Mouse (Mus musculus) thymus, postnatal 4 days (tissue): ENCODE data around the gene Zfp91.

Experiments
- DNase-seq: peaks from one replicate; pipeline ENCODE4 v3.0.0; 2021

The Zfp91 gene

DNA sequence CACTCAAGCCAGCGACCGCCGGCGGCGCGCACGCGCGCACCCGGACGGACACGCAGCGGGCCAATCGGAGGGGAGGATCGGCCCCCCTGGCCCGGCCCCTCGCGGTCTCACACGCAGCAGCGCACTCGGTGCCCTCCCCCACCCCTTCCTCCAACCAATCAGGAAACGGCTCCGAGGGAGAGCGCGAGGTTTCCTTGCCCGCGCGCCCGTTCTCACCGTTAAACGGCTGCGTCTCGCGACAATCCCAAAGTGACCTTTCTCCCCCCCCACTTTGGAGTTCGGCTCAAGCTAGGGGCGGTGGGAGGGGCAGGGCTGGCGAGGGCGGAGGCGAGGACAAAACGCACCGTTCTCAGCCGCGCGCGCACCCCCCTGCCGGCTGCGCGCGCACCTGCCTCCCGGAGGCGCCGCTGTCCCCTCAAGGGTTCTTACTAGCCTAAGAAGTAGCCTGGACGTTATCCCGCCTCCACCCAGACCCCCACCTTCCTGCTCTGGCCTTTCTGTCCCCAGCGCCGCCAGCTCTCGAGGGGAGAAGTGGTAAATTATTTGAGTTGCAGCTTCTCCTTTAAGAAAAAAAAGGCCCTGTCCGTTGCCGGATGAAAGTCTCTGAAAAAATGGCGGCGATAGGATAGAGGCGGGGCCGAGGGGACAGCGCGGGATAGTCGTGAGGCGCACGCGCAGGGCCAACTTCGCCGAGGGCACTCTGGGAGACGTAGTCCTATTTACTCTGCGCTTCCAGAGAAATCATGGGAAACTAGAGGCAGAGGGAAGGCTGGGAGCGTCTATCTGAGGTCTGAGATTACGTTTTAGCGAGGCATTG lies at the start of gene Zfp91, which contains the start of gene Lpxn:
TSS of gene Zfp91 (minus strand) at position 616 of the 817 bp plus-strand sequence.
TSS of gene Lpxn (plus strand) at position 683 of the 817 bp plus-strand sequence.
- peak; percentile 97 for DNase-seq

DNA sequence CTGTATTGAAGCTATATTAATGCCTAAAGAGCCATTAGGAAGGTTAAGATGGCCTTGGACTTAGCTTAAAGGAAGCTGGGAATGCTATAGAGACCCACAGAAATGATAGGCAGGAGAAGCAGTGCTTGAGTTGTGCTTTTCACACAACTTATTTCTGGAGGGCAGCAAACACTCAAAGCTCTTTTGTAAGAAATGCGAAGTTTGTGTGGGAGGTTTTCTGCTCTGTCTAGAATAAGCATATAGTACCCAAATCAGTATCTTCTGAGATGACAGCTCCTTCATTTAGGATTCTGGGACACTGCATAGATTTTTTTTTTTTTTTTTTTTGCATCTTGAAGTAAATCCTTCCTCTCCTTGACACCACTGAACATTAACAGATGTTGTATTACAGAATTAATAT lies 42.6 kb upstream of the Zfp91 start:
- no peak for DNase-seq

DNA sequence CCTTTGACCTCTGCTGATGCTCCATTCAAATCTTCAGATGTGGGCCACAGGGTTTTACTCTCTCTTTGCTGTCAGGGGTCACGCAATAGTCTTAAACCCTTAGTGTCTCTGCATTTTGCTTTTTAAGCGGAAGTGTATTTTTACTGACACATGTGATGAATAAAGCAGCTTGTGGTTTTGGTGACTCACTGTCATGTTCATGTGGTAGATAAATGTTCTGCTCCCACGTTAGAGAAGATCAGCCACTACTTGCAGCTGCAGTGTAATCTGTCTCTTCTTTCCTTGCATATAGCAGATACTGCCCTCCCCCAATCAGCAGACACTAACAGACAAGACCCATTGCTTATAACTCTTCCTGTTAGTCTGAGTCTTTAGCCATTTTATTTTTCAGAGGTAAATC lies 37.7 kb upstream of the Zfp91 start:
- DNase-seq = no peak

DNA sequence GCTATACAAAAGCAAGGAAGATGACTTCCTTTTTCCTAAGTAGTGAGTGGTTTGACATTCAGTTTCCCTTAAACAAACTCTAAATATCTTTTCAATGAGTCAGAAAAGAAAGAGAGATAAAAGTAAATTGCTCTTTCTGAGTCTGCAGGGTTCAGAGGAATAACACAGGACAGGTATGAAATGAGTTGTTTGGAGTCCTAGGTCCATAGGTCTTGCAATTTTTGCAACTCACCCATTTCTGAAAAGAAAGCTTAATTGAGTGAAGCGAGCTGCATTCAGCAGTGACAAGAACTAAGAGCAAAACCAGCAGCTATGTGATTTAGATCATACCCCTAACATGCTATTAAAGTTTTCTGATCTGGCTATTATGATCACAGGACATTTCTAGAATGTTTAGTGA lies 35.6 kb upstream of the Zfp91 start:
- no peak for DNase-seq

DNA sequence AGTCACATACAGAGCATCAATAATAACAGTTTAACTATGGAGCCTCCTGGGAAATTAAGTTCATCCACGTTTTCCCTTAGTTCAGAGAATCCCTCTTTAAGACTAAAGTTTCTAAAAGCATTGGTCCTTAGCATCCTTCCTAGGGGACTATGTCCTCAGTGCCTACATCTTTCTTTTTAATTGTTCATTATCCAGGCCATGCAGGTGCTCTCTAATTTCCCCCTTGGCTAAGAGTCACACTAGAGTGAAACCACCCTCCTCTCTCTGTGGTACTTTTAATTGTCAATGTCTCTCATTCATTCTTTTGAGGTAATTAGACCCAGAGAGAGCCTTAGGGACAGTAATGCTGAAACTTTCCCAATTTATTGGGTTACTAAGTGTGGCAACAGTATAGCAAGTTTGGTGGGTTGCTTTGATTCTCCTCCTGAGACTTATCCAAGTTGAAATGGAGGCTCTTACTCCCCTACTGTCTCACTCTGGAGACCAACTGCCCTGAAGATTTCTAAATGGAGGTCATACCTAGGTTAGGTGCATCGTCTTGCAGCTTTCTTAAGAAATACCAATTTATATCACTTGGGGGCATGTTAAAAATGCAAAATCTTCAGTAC lies 35.0 kb upstream of the Zfp91 start:
- no peak for DNase-seq

DNA sequence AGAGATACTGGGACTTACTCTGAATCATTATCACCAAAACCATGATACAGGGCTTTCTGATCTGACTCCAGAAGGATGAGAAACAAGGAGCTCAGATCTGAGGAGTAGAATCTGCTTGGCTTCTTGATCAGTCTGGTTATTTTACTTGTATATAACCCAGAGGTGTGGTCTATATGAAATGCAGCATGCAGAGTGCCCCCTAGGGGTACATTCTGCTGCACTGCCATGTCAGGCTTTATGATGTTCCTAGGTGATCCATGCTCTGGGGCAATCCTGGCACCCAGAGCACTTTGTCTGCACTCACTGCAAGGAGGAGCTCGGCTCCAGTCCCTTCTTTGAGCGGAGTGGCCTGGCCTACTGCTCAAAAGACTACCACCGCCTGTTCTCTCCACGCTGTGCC lies 28.6 kb upstream of the Zfp91 start:
- DNase-seq = peak; percentile 64

DNA sequence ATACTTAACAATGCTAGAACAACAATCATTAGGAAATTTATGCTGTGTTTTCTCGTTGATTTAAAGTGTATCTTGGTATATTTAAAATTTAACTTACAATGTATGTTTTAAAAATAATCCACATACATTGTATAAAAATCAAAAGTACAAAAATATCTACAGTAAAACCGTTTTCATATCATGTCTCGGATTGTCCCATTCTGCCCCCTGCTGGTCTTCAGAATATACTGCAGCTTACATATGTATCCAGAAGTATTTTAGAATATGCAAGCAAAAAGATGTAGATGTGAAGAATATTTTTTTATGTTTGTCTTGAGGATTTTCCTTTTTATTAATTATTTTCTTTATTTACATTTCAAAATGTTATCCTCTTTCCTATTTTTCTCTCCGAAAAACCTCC lies 24.5 kb upstream of the Zfp91 start:
- peak; percentile 52 for DNase-seq

DNA sequence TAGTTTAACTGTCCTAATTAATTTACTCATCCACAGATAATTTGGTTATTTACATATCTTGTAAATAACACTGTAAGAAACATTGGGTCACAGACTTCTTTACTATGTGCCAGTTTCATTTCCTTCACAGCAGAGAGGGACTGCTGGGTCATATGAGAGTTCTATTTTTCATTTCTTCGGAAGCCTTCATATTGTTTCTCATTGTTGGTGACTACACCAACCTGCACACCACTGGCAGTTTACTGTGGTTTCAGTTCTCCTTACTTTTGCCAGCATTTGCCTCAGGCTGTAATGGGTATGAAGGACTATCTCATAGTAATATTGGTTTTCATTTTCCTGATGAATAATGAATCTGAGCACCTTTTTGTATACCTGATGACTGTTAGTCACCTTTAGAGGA lies 22.6 kb upstream of the Zfp91 start:
- no peak for DNase-seq

DNA sequence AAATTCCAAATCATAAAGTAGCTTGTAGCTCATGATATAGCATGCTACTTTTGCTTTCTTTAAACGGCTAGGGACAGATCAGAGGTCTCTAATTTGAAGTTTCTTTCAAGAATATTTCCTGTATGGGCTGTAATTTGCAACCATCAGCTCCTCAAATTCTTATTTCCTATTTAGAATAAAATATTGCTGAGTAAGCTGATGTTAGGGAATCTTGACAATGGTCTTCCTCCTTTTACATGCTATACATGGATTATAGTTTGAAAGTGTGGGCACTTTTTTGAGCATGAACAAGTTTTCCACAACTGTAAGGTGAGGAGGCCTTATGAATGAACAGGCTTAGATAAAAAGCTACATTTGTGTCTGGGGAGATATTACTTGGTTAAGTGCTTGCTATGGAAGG lies 18.0 kb upstream of the Zfp91 start:
- DNase-seq = no peak

DNA sequence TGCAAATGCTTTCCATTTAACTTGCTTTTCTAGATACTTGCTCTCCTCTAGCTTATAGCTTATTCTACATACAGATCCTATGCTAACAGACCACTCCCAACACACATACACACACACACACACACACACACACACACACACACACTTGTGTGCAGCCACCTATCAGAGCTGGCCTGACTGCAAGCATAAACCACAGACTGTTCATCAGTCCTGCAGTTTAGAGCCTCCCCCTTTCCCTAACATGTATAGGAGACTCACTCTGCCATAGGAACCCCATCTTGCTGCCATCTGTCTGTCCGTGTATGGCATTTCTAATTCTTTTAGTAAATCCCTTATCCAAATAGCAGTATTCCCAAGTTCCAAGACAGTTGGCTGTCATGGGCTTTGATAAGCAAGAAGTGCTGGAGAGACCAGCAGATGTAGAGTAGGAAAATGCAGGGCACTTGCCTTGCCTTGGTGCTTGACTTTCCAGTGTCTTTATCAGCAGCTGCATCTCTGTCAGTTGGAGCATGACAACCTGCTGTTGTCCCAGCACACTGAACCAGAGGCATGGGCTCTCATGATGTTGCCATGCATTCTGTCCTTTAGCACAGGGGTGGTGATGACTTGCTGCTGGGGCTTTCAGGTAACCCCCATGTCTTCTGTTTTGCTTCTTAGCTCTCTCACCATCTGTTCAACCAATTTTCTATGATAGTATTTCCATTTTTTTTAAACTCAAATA lies 16.9 kb upstream of the Zfp91 start:
- DNase-seq = peak; percentile 15

DNA sequence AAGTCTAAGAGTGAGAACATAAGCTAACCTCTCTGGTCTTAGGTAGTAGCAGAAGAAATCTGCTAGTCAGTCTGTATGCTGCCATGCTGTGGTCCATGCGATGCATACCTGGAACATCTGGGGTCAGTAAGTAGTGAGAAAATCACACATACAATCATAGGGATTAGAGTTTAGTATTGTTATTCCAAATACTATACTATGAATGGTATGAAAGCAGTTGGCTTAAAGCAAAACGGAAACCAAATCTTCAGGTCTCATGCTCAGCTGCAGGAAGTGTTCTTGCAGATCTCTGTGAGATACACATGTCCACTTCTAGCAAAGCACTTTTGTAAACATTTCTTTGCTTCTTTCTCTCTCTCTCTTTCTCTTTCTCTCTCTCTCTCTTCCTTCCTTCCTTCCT lies 10.3 kb upstream of the Zfp91 start:
- DNase-seq = no peak

DNA sequence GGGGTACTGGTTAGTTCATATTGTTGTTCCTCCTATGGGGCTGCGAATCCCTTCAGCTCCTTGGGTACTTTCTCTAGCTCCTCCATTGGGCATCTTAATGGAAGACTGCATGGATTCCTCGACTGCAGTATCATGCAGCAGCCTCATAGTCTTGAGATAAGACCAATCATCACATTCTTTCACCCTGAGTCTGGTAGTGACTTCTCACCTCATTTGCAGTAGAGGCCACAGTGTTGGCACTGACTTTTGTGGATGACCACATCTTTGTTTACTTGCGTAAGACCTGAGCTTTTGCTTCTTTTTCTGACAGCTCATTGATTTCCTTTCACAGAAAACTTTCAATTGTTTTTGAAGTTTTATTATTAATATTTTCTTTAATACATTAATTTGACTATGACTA lies 9.8 kb upstream of the Zfp91 start:
- no peak for DNase-seq

DNA sequence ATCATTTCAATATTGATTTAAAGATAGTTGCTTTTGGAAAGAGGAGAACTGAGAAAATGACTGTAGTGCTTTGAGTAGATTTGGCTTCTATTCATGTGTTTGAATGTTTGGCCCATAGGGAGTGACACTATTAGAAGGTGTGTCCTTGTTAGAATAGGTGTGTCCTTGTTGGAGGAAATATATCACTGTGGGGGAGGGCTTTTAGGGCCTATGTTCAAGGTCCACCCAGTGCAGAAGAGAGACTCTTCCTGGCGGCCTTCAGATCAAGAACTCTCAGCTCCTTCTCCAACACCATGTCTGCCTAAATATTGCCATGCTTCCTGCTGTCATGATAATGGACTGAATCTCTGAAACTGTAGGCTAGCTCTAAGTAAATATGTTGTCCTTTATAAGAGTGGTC lies 8.3 kb upstream of the Zfp91 start:
- no peak for DNase-seq

DNA sequence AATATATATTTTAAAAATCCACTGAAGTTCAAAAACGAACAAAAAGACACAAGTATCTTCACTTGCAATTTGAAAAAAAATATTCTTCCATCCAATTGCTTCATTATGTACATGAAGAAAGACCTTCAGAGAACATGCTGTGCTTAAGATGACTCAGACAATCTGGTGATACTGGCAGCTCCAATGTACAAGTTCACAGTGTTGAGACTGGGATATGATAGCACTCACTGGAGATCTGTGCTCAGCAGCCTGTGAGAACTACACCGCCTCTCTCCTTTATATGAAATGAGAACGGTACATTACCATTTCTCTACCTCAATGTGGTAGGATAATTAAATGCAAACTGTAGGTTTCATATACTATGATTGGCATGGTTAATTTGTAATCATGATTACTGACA lies 6.9 kb upstream of the Zfp91 start:
- DNase-seq = no peak

DNA sequence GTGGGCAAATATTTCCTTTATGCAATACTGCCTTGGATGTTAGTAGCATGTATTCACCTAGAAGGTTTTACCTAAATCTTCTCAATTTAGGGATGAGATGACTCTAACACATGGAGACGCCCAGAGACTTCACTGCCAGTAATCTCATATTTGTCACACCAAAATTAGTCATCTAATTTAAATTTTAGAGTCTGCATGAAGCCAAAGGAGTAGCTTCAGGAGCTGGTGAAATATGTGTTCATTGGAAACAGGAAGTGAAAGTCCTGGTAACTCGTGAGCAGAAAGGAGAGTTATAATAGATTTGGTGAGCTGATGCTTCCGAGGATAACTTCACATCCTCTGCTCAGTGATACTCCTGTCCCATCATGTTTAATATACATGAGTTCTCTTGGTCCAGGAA lies 5.1 kb upstream of the Zfp91 start:
- DNase-seq = no peak

DNA sequence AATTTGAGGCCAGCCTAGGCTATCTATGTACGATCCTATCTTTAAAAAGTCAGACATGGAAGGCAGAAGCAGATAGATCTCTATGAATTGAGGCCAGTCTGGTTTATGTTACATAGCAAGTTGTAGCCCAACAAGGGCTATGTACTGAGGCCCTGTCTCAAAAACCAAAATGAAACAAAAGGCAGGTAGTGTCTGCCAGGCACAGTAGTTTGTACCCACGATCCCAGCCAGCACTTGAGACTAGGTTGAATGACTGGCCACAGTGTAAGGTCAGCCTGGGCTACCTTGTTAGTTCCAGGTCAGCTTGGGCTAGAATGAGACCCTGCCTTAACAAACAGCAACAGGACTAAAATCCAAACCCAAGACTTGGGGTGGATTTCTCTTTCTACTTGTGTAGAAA lies 4.7 kb upstream of the Zfp91 start:
- DNase-seq = no peak

DNA sequence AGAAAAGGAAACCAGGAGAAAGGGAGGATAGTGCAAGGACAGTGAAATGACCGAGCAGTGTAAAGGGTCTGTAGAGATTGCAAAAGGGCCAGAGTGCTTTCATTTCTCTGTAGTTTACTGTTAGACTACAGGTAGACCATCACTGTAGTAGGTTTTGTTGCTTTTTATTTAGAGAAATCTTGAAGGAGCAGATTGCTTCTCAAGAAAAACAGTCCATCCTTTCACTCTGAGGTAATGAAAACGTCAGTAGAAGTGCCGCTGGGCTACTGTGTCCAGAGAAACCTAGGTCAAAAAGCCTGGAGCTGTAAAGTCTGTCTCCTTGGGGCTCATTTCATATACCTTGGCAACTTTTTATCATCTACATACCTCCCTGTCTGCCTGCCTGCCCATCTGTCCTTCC lies 3.2 kb upstream of the Zfp91 start:
- no peak for DNase-seq

DNA sequence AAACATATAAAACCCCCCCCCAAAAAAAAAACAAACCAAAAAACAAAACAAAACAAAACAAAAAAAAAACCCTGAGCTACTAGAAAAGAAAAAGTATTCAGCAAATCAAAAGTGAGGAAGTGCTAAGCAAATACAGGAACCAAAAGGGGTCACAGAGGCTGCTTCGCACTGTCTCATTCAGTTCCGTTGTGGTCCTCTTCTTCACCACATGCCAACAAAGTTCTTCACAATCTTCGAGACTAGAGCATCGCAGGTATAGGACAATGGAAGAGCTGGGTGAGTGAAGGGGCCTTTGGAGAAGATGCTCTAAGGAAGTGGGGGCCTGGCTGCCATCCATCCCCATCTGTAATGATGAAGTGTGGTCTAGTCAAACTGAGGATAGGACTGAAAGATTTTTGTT lies 2.5 kb upstream of the Zfp91 start:
- DNase-seq = peak; percentile 44

DNA sequence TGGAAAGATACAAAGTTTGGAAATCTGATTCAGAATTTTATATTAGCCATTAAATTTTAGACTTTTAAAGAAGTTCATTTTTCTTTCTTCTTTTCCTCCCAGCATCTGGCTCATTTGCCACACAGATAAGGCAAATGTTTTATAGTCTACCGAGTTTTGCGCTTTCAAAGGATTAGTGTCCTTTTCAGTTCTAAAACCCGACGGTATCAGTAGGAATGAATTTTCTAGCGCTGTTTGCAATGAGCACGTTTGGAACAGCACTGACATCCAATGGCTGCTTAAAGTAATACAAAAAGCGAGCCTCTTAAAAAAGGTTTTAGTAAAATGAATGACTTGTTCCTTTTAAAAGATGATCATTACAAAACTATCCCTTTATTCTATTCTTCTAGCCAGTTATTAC lies 1.1 kb upstream of the Zfp91 start:
- DNase-seq = no peak

DNA sequence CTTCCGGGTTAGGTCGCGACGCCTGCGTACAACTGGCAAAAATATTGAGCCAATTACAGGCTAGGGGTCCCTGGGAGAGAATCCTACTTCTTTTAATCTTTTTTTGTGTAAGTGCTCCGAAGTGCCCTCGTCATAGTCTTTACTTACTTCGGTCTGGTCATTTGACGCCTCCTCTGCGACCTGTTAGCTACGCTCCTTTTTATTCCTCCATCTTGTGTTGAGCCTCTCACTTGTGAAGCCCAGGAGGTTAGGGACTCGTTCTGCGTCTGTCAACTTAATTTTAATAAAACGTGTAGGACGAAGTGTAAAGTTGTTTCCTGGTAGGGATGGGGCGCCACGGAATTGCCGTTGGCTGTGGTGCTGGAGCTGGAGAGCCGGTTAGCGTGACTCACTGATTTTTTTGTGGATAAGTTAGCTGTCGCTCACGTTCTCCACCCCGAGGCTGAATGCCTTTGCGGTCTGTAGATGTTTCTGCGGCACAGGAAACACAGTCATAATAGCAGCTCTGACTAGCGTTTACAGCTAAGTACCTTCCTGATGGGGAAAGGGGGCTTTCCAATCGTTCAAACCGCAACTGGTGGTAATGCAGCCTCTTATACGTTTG lies 504 bp upstream of the Zfp91 start:
- DNase-seq = peak; percentile 71

DNA sequence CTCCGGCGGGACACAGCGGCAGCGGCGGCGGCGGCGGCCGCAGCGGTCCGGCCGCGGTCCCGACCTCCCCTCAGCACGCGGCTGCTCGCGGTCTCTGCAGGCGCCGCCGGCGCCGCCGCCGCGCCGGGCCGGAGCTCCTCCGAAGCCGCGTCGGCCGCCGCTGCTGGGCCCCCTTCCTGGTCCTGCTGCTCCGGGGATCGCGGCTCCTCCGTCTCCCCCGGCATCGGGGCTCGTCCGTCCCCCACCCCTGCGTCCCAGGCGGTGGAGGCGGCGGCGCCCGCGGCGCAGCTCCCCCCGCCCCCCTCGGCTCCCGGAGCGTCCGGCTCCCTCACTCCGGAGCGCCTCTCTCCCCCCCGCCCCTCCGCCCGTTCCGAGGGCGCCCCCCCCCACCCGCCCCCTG lies 816 bp downstream of the Zfp91 start:
- DNase-seq = no peak

DNA sequence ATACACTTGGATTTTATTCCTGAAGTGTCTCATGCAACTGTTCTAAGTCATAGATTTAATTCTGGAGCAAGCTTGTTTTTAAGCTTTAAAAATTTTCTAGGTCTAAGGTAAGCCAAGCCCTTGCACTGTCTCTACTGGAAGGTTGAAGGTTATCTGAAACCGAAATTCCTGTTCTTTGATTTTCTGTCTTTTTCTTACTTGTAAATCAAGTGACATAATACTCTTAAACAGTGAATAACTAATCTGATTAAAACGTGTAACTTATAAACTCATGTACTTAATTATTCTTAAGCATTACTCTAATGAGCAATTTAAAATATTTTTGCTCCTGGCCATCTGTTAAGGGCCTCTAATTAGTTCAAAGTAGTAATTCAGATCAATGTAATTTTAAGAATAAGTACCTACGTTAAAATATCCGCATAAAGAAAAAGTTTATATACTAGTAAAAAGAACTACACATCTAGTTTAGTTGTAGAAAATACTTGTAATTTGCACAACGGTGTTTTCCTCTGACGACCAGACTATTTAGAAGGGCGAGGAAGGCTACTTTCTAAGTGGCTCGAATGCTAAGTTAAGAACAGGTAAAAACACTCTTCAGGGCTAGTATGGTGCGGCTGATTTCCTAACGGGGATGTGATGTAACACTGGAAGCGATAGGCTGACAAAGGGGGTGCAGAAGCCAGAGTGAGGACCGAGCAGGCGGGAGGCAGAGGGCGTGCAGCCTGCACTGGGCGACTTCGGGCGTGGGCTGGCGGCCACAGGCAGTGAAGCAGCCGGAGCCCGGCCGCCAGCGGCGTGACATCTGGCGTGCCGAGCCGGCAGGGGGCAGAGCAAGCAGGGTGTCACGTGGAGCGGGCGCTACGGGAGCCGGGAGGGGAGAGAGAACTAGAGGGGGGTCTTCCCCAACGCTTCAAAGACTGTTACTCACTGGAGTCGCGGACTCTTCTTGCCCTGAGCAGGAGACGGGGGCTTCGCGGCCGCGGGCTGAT lies 1.6 kb downstream of the Zfp91 start:
- peak; percentile 97 for DNase-seq
